Comparison of ENCODE assay signal across 8 mouse cellular contexts in genomic region chrX:161908652-161909403, GRCm38 (mm10).
DNase-seq lines count a peak whose midpoint lies in the region; ATAC-seq and TF ChIP-seq lines count a peak whose summit lies in the region.

No protein-coding gene starts in this region.

- peaks cover 83% of the 10 kb centered on the region for H3K27me3 ChIP-seq in heart, embryonic 13.5 days (replicated peaks)
- H3K27me3 ChIP-seq in midbrain, embryonic 14.5 days (ENCODE audit: control insufficient read depth, insufficient read depth, low read length), result peaks cover 4% of the 10 kb centered on the region; the same call in 1 of the 2 replicates

- H3K4me2 ChIP-seq in heart, embryonic 13.5 days, result peak overlapping the region; percentile 86
- H3K4me2 ChIP-seq in midbrain, embryonic 14.5 days (ENCODE audit: low read length), result peak overlapping the region; percentile 66

- no peak for TF ChIP-seq POLR2A in brain, embryonic 14.5 days (IDR thresholded peaks at IDR 0.05; ENCODE audit: borderline replicate concordance, extremely low read depth, insufficient read depth, insufficient read length, poor library complexity, severe bottlenecking)

- no peak for TF ChIP-seq CTCF in brain, embryonic 14.5 days (IDR thresholded peaks at IDR 0.05; ENCODE audit: borderline replicate concordance, extremely low read depth, insufficient read depth, insufficient read length)

- H3K9ac ChIP-seq in heart, embryonic 13.5 days, result peak overlapping the region; percentile 61
- peak overlapping the region; percentile 50 for H3K9ac ChIP-seq in midbrain, embryonic 14.5 days (replicated peaks; ENCODE audit: low read length)

- WGBS in heart, embryonic 13.5 days, result 16% methylated on average over 47 of the region's 48 CpGs
- WGBS in midbrain, embryonic 14.5 days, result 20% methylated on average over 48 of the region's 48 CpGs

- no peak for ATAC-seq in heart, embryonic 13.5 days (ENCODE audit: extremely low read depth, insufficient number of reproducible peaks, low FRiP score, low TSS enrichment)
- peak; percentile 76 for ATAC-seq in frontal cortex, adult (ENCODE audit: low TSS enrichment)
- peak; percentile 73 for ATAC-seq in midbrain, embryonic 14.5 days (ENCODE audit: low FRiP score, low TSS enrichment)

- H3K27ac ChIP-seq in heart, embryonic 13.5 days (replicated peaks), result no peak overlapping the region
- H3K27ac ChIP-seq in midbrain, embryonic 14.5 days (replicated peaks; ENCODE audit: low read depth, low read length), result peak overlapping the region; percentile 80

- no peak for DNase-seq in heart, adult 11 months
- DNase-seq in brain, embryonic 14.5 days (ENCODE audit: low read depth), result peak; percentile 63
- DNase-seq in kidney, postnatal 4 days, result peak; percentile 25 to 49
- DNase-seq in midbrain, embryonic 14.5 days, result peak; percentile 70
- no peak for DNase-seq in thymus, postnatal 4 days
- no peak for DNase-seq in ovary, postnatal 36 days (ENCODE audit: low spot score)

- peak overlapping the region; percentile 56 for H3K4me3 ChIP-seq in heart, embryonic 13.5 days
- peak overlapping the region; percentile 45 for H3K4me3 ChIP-seq in midbrain, embryonic 14.5 days (replicated peaks; ENCODE audit: low read depth, low read length)

- H3K9me3 ChIP-seq in heart, embryonic 13.5 days, result no peaks in the 10 kb centered on the region
- H3K9me3 ChIP-seq in midbrain, embryonic 14.5 days (ENCODE audit: control insufficient read depth, low read length), result no peaks in the 10 kb centered on the region

- H3K4me1 ChIP-seq in heart, embryonic 13.5 days, result peaks cover 13% of the 10 kb centered on the region
- no peaks in the 10 kb centered on the region for H3K4me1 ChIP-seq in midbrain, embryonic 14.5 days (ENCODE audit: control insufficient read depth, insufficient read depth, low read length)

- no peaks in the 10 kb centered on the region for H3K36me3 ChIP-seq in heart, embryonic 13.5 days
- no peaks in the 10 kb centered on the region for H3K36me3 ChIP-seq in midbrain, embryonic 14.5 days (ENCODE audit: control insufficient read depth, insufficient read depth, low read length)

Comparison
In these comparisons a context has a peak if more than half of its experiments do, and no peak if none do; other contexts are left out.
1. DNase-seq: peak in brain, embryonic 14.5 days (single experiment), kidney, postnatal 4 days (2 of 2) and midbrain, embryonic 14.5 days (single experiment); none in heart, adult 11 months (single experiment), thymus, postnatal 4 days (single experiment) and ovary, postnatal 36 days (single experiment).